Mouse (Mus musculus) MEL (cell line): ENCODE measurements at regions not wholly inside any gene's neighbourhood (a gene's known extent, or its start where the extent isn't known, plus 50 kb on each side); places are given as distances from the start of the nearest gene placed in this dataset.

Source experiments
- DNase-seq: peaks from one replicate; pipeline ENCODE4 v3.0.0; 2011; ENCODE audit warnings: low read depth, low spot score
- H3K27ac ChIP-seq: 2 replicates; pipeline ENCODE4 v1.5.1; 2012; ENCODE audit warnings: low read depth, mild to moderate bottlenecking, control low read depth, low read length, moderate library complexity; ENCODE audit not compliant: control insufficient read depth
- H3K27me3 ChIP-seq, 2 experiments: fragments of 150-350 bp in 1 of 2; sonication (generic) in 1 of 2; 2 replicates each; pipeline ENCODE4 v1.6.1; 2012; ENCODE audit warnings: low read length in 2 of 2, mild to moderate bottlenecking in 2 of 2, improper control_type of control experiment in 1 of 2, moderate library complexity in 1 of 2; ENCODE audit not compliant: insufficient read depth in 2 of 2, control insufficient read depth in 1 of 2
- H3K36me3 ChIP-seq, 2 experiments: 2 replicates each; pipeline ENCODE4 v1.6.1; 2012 to 2014; ENCODE audit warnings: low read length in 2 of 2, improper control_type of control experiment in 1 of 2, inconsistent platforms in 1 of 2, mild to moderate bottlenecking in 1 of 2; ENCODE audit not compliant: insufficient read depth in 2 of 2, control insufficient read depth in 1 of 2
- H3K4me1 ChIP-seq, 2 experiments: fragments of 150-350 bp in 1 of 2; sonication (generic) in 1 of 2; 2 replicates each; pipeline ENCODE4 v1.6.1; 2012; ENCODE audit warnings: low read length in 2 of 2, improper control_type of control experiment in 1 of 2, mild to moderate bottlenecking in 1 of 2; ENCODE audit not compliant: insufficient read depth in 2 of 2, control insufficient read depth in 1 of 2
- H3K4me3 ChIP-seq, 2 experiments: fragments of 150-350 bp in 1 of 2; sonication (generic) in 1 of 2; 2 replicates each; pipeline ENCODE4 v1.5.1; 2012; ENCODE audit warnings: low read depth in 2 of 2, low read length in 2 of 2, mild to moderate bottlenecking in 2 of 2, moderate library complexity in 2 of 2, control low read depth in 1 of 2, improper control_type of control experiment in 1 of 2; ENCODE audit not compliant: control insufficient read depth in 1 of 2, insufficient read depth in 1 of 2
- H3K79me2 ChIP-seq: 2 replicates; pipeline ENCODE4 v1.6.1; 2012; ENCODE audit warnings: mild to moderate bottlenecking, low read length, moderate library complexity; ENCODE audit not compliant: control insufficient read depth, poor library complexity, insufficient read depth
- H3K9ac ChIP-seq: 2 replicates; pipeline ENCODE4 v1.6.1; 2012; ENCODE audit warnings: low read depth, mild to moderate bottlenecking, control low read depth, low read length, moderate library complexity; ENCODE audit not compliant: control insufficient read depth, poor library complexity, severe bottlenecking
- H3K9me3 ChIP-seq: fragments of 150-350 bp; sonication (generic); replicated peaks from 2 replicates; pipeline ENCODE4 v1.6.1; 2012; ENCODE audit warnings: mild to moderate bottlenecking, low read length, improper control_type of control experiment, moderate library complexity; ENCODE audit not compliant: insufficient read depth
- BHLHE40 ChIP-seq: IDR thresholded peaks from 2 replicates; pipeline ENCODE4 v1.6.1; 2012; ENCODE audit warnings: low read depth, mild to moderate bottlenecking, inconsistent platforms, low read length, improper control_type of control experiment, borderline replicate concordance
- CHD2 ChIP-seq: IDR thresholded peaks from 2 replicates; pipeline ENCODE4 v1.6.1; 2011; ENCODE audit warnings: low read length, improper control_type of control experiment
- E2F4 ChIP-seq: IDR thresholded peaks from 2 replicates; pipeline ENCODE4 v1.6.1; 2011; ENCODE audit warnings: low read depth, low read length, improper control_type of control experiment, borderline replicate concordance
- EP300 ChIP-seq, 2 experiments: IDR thresholded peaks; 2 replicates each; pipeline ENCODE4 v1.6.1; 2011; ENCODE audit warnings: improper control_type of control experiment in 2 of 2, low read length in 2 of 2, low read depth in 1 of 2, mild to moderate bottlenecking in 1 of 2
- ETS1 ChIP-seq: IDR thresholded peaks from 2 replicates; pipeline ENCODE4 v1.6.1; 2012; ENCODE audit warnings: low read depth, mild to moderate bottlenecking, inconsistent platforms, low read length, improper control_type of control experiment, moderate library complexity
- JUND ChIP-seq: IDR thresholded peaks from 2 replicates; pipeline ENCODE4 v1.6.1; 2011; ENCODE audit warnings: low read depth, mild to moderate bottlenecking, improper control_type of control experiment, low read length
- KAT2A ChIP-seq: conservative IDR thresholded peaks from 2 replicates; pipeline ENCODE4 v1.6.1; 2012; ENCODE audit warnings: low read depth, low read length, improper control_type of control experiment, inconsistent platforms
- MXI1 ChIP-seq: IDR thresholded peaks from 2 replicates; pipeline ENCODE4 v1.6.1; 2011; ENCODE audit warnings: mild to moderate bottlenecking, low read depth, low read length, improper control_type of control experiment
- NELFE ChIP-seq: IDR thresholded peaks from 2 replicates; pipeline ENCODE4 v1.6.1; 2011; ENCODE audit warnings: low read depth, low read length, improper control_type of control experiment
- POLR2AphosphoS5 ChIP-seq: IDR thresholded peaks from 2 replicates; pipeline ENCODE4 v1.6.1; 2012; ENCODE audit warnings: low read depth, borderline replicate concordance, mild to moderate bottlenecking, inconsistent platforms, low read length, moderate library complexity, mixed read lengths
- RCOR1 ChIP-seq: IDR thresholded peaks from 2 replicates; pipeline ENCODE4 v1.6.1; 2012; ENCODE audit warnings: low read depth, mild to moderate bottlenecking, inconsistent platforms, low read length, improper control_type of control experiment
- TBP ChIP-seq: IDR thresholded peaks from 2 replicates; pipeline ENCODE4 v1.8.0; 2011; ENCODE audit warnings: low read depth, low read length, improper control_type of control experiment
- UBTF ChIP-seq: IDR thresholded peaks from 2 replicates; pipeline ENCODE4 v1.6.1; 2012; ENCODE audit warnings: low read depth, mild to moderate bottlenecking, inconsistent platforms, low read length, improper control_type of control experiment, moderate library complexity, borderline replicate concordance; ENCODE audit not compliant: insufficient read depth
- USF2 ChIP-seq, 2 experiments: IDR thresholded peaks; 2 replicates each; pipeline ENCODE4 v1.6.1; 2011 to 2012; ENCODE audit warnings: improper control_type of control experiment in 2 of 2, low read length in 2 of 2, borderline replicate concordance in 1 of 2, inconsistent platforms in 1 of 2, low read depth in 1 of 2, mild to moderate bottlenecking in 1 of 2; ENCODE audit not compliant: insufficient read depth in 1 of 2
- ZC3H11A ChIP-seq: IDR thresholded peaks from 2 replicates; pipeline ENCODE4 v1.6.1; 2012; ENCODE audit warnings: low read depth, mild to moderate bottlenecking, inconsistent platforms, low read length, improper control_type of control experiment
- ZMIZ1 ChIP-seq: IDR thresholded peaks from 2 replicates; pipeline ENCODE4 v1.6.1; 2012; ENCODE audit warnings: low read depth, mild to moderate bottlenecking, inconsistent platforms, low read length, improper control_type of control experiment, moderate library complexity

- TF ChIP-seq E2F4 = no peak
- TF ChIP-seq UBTF = no peak
- TF ChIP-seq KAT2A = no peak
- no peaks in the 10 kb centered on the region for H3K79me2 ChIP-seq
- no peak overlapping the region for H3K4me3 ChIP-seq
- H3K27me3 ChIP-seq = no peaks in the 10 kb centered on the region
- H3K9ac ChIP-seq = no peak overlapping the region
- H3K4me1 ChIP-seq = no peaks in the 10 kb centered on the region
- no peak overlapping the region for H3K27ac ChIP-seq
- H3K36me3 ChIP-seq = no peaks in the 10 kb centered on the region
- H3K9me3 ChIP-seq = no peaks in the 10 kb centered on the region
- no peak for DNase-seq
Observed at GRCm38 (mm10) chr8:103507068-103507467, 594.4 kb upstream of the Cdh5 start.

- H3K4me1 ChIP-seq = no peaks in the 10 kb centered on the region
- H3K36me3 ChIP-seq = no peaks in the 10 kb centered on the region
- TF ChIP-seq RCOR1 (no peak), E2F4 (no peak), CHD2 (no peak), USF2 (IDR thresholded peaks at IDR 0.05; ENCODE audit: borderline replicate concordance in 1 of 2, insufficient read depth in 1 of 2, low read depth in 1 of 2, low read length in 2 of 2) (no peak), ZC3H11A (no peak), TBP (no peak), POLR2AphosphoS5 (no peak), MXI1 (no peak), ETS1 (no peak)
- no peak overlapping the region for H3K27ac ChIP-seq
- no peak overlapping the region for H3K9ac ChIP-seq
- no peaks in the 10 kb centered on the region for H3K79me2 ChIP-seq
- H3K27me3 ChIP-seq = no peaks in the 10 kb centered on the region
- no peaks in the 10 kb centered on the region for H3K9me3 ChIP-seq
- DNase-seq = no peak
- H3K4me3 ChIP-seq = no peak overlapping the region
Observed at GRCm38 (mm10) chr8:103520141-103520866, 581.1 kb upstream of the Cdh5 start.

- Histone ChIP-seq H3K27ac (no peak overlapping the region), H3K4me1 (no peaks in the 10 kb centered on the region), H3K4me3 (no peak overlapping the region), H3K9me3 (no peaks in the 10 kb centered on the region), H3K27me3 (no peaks in the 10 kb centered on the region), H3K79me2 (no peaks in the 10 kb centered on the region), H3K36me3 (no peaks in the 10 kb centered on the region), H3K9ac (no peak overlapping the region)
- DNase-seq = no peak
- no peak for TF ChIP-seq JUND
- no peak for TF ChIP-seq NELFE
- no peak for TF ChIP-seq ZMIZ1
- no peak for TF ChIP-seq KAT2A
- no peak for TF ChIP-seq BHLHE40
- no peak for TF ChIP-seq EP300 (IDR thresholded peaks at IDR 0.05; ENCODE audit: low read depth in 1 of 2, low read length in 2 of 2)
- no peak for TF ChIP-seq MXI1
Observed at GRCm38 (mm10) chr8:103530903-103531302, 570.5 kb upstream of the Cdh5 start.
